ENCODE assay signal across 24 mouse cellular contexts in the genomic region with DNA sequence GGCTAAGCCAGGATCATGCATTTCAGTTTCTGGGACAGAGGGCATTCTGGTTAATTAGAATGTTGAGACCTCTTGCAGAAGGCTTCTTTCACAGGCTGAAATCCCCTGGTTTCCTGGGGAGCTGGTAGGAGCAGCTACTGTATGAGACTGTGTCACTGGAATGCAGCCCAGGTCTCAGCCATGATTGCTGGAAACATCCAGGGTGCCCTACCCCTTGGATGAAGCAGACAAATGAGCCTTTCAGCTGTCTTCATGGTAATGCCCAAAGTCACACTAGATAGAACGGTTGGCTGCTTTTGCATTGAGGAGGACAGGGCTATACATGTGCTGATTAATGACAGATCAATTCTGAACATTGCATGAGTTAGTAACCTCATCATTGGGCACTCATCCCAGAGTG.
"Had no signal": no experiment of that assay in that cellular context is flagged by ENCODE, and none has a peak within 500 bp of the region (broad histone marks: within the 10 kb centered on the region; RNA-seq: fewer than 3 reads in every experiment).

No protein-coding gene starts in this region.

- H3K4me2 ChIP-seq: heart, embryonic 11.5 days; heart, embryonic 13.5 days; heart, embryonic 15.5 days; hindbrain, embryonic 15.5 days; kidney, embryonic 15.5 days; limb, embryonic 13.5 days; limb, embryonic 15.5 days; liver, embryonic 12.5 days had no signal

- H3K27ac ChIP-seq: heart, adult 2 months; heart, embryonic 13.5 days; heart, embryonic 15.5 days; hindbrain, embryonic 15.5 days; kidney, embryonic 15.5 days; kidney, postnatal 0 days; limb, embryonic 13.5 days; limb, embryonic 15.5 days; liver, embryonic 12.5 days; liver, embryonic 14.5 days had no signal

- ATAC-seq: intestine, embryonic 16.5 days; liver, embryonic 12.5 days had no signal

- H3K36me3 ChIP-seq: heart, embryonic 13.5 days; heart, embryonic 15.5 days; hindbrain, embryonic 15.5 days; kidney, embryonic 15.5 days; limb, embryonic 13.5 days; limb, embryonic 15.5 days; liver, embryonic 12.5 days had no signal

- DNase-seq: gastrocnemius, postnatal 14 days; gastrocnemius, postnatal 36 days; heart, adult 2 months; heart, postnatal 14 days; heart, postnatal 36 days; kidney, adult 11 months; kidney, adult 2 months; kidney, adult 9 months; kidney, postnatal 14 days; kidney, postnatal 36 days; layer of hippocampus, adult 9-11 months; layer of hippocampus, postnatal 36 days; left cerebral cortex, postnatal 4 days had no signal

- H3K4me3 ChIP-seq: heart, adult 2 months; heart, embryonic 13.5 days; heart, embryonic 15.5 days; hindbrain, embryonic 15.5 days; kidney, embryonic 15.5 days; limb, embryonic 13.5 days; limb, embryonic 15.5 days; liver, embryonic 12.5 days had no signal

- H3K4me1 ChIP-seq: heart, embryonic 13.5 days; heart, embryonic 15.5 days; hindbrain, embryonic 15.5 days; kidney, embryonic 15.5 days; limb, embryonic 13.5 days; limb, embryonic 15.5 days; liver, embryonic 12.5 days had no signal

- H3K27me3 ChIP-seq: heart, embryonic 13.5 days; heart, embryonic 15.5 days; hindbrain, embryonic 15.5 days; kidney, embryonic 15.5 days; limb, embryonic 13.5 days; limb, embryonic 15.5 days; liver, embryonic 12.5 days had no signal

- H3K9me3 ChIP-seq: heart, embryonic 13.5 days; heart, embryonic 15.5 days; hindbrain, embryonic 15.5 days; kidney, embryonic 15.5 days; limb, embryonic 13.5 days; limb, embryonic 15.5 days; liver, embryonic 12.5 days had no signal

- H3K9ac ChIP-seq: heart, embryonic 13.5 days; heart, embryonic 15.5 days; hindbrain, embryonic 15.5 days; kidney, embryonic 15.5 days; limb, embryonic 13.5 days; limb, embryonic 15.5 days; liver, embryonic 12.5 days; liver, embryonic 14.5 days had no signal
